Mouse (Mus musculus): ENCODE measurements around the gene Elavl3. TPM values are rescaled to one million over a fixed set of nuclear protein-coding genes. Genes with fewer than 3 reads are reported as not detected.

Elavl3 gene
- total RNA-seq, 2 experiments from 2014 or later: 148 to 153 TPM

- H3K27ac ChIP-seq: no peak overlapping the region
- intact Hi-C loops (cut with DNase I): loop anchor here (5.0 kb wide), 1 partner anchor 170 kb away; no protein-coding TSS in a partner anchor
- TF ChIP-seq CTCF (IDR thresholded peaks at IDR 0.05): no peak
- no peak for DNase-seq (ENCODE audit: extremely low spot score in 1 of 2, low spot score in 2 of 2)
- no peak overlapping the region for H3K4me3 ChIP-seq
Measured at GRCm38 (mm10) chr9:21977331-21977730, 74.5 kb downstream of the Elavl3 start.

DNA sequence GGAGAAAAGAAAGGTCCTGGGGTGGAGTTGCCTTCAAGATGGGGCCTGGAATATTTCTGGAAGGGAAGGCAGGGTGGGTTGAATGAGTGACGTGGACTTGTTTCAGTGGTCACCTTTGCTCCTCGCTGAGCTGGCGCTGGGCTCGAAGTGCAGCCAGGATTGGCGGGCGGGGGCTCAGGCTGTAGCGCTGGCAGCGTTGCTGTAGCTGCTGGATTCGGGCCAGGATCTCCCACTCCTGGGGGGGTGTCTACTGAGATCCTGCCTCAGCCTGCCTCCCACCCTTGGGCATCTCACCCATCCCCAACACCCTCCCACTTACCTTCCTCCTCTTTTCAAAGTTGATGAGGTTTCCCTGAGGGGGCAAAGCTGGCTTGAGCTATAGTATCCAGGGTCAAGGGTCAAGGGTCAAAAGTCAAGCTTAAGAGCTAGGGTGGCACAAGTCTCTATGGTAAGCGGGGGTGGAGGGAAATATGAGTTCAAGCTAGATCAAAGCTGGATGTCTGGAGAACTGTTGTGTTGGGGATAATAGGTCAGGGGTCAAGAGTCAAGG lies 75.1 kb downstream of the Elavl3 start:
- TF ChIP-seq CTCF (IDR thresholded peaks at IDR 0.05): no peak
- DNase-seq (ENCODE audit: extremely low spot score in 1 of 2, low spot score in 2 of 2): no peak
- Histone ChIP-seq H3K4me3 (no peak overlapping the region), H3K27ac (no peak overlapping the region)
- intact Hi-C loops (cut with DNase I): loop anchor here (5.0 kb wide), 1 partner anchor 171 kb away; no protein-coding TSS in a partner anchor

DNA sequence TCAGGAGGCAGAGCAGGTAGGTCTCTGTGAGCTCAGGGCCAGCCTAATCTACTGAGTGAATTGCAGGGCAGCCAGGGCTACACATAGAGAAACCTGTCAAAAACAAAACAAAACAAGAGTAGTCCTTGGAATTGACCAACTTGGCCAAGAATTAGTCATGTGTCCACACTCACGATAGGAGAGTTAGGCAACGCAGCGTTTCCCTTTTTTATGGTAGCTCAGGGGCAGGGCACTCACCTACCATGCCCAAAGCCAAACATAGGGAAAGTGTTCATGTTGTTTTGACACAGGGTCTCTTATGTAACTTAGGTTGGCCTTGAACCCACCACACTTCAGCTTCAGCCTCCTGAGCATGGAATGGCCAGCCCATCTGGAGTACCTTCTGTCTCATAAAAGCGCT lies 82.5 kb downstream of the Elavl3 start:
- Histone ChIP-seq H3K27ac (no peak overlapping the region), H3K4me3 (no peak overlapping the region)
- intact Hi-C loops (cut with DNase I): no loop called here
- DNase-seq (ENCODE audit: extremely low spot score in 1 of 2, low spot score in 2 of 2): no peak
- no peak for TF ChIP-seq CTCF (IDR thresholded peaks at IDR 0.05)

GRCm38 (mm10) chr9:21968883-21969282 lies 82.9 kb downstream of the Elavl3 start:
- intact Hi-C loops (cut with DNase I): no loop called here
- TF ChIP-seq CTCF (IDR thresholded peaks at IDR 0.05): no peak
- Histone ChIP-seq H3K4me3 (no peak overlapping the region), H3K27ac (no peak overlapping the region)
- DNase-seq (ENCODE audit: extremely low spot score in 1 of 2, low spot score in 2 of 2): no peak

Other genes starting within 250 kb of the Elavl3 start
- not detected for gene Angptl8, start 216.5 kb downstream of the Elavl3 start, total RNA-seq (2021)
- 10 to 100 TPM; 15.8 to 18.1 TPM for gene Dock6, start 199.4 kb downstream of the Elavl3 start, total RNA-seq (2021)
- 10 to 100 TPM; 10.9 to 15.7 TPM for gene Rab3d, start 133.8 kb downstream of the Elavl3 start, total RNA-seq (2021)
- 10 to 100 TPM; 18.2 to 18.9 TPM for gene Ccdc159, start 124.6 kb downstream of the Elavl3 start, total RNA-seq (2021)
- 10 to 100 TPM; 31.4 to 35.5 TPM for gene Tmem205, start 124.5 kb downstream of the Elavl3 start, total RNA-seq (2021)
- gene Plppr2, start 115.0 kb downstream of the Elavl3 start, total RNA-seq (2021): 100 to 1,000 TPM; 181 to 183 TPM
- 10 to 100 TPM; 12.7 to 14.0 TPM for gene Swsap1, start 96.3 kb downstream of the Elavl3 start, total RNA-seq (2021)
- 10 to 100 TPM; 10.2 to 12.1 TPM for gene Epor, start 88.5 kb downstream of the Elavl3 start, total RNA-seq (2021)
- gene Rgl3, start 62.6 kb downstream of the Elavl3 start, total RNA-seq (2021): 1 to 10 TPM; 2.1 to 3.1 TPM
- gene Ccdc151, start 49.4 kb downstream of the Elavl3 start, total RNA-seq (2021): 10 to 100 TPM in 1 of 2 experiments, 1 to 10 TPM in 1; 9.3 to 10.7 TPM
- gene Prkcsh, start 49.2 kb downstream of the Elavl3 start, total RNA-seq (2021): 100 to 1,000 TPM in 1 of 2 experiments, 10 to 100 TPM in 1; 85.9 to 104 TPM
- 1 to 10 TPM; 2.1 to 2.3 TPM for gene Gm49318, start 19.2 kb upstream of the Elavl3 start, total RNA-seq (2021)
- gene Zfp653, start 19.4 kb upstream of the Elavl3 start, total RNA-seq (2021): 10 to 100 TPM; 20.0 to 24.8 TPM
- 10 to 100 TPM; 43.0 to 46.8 TPM for gene Ecsit, start 33.4 kb upstream of the Elavl3 start, total RNA-seq (2021)
- gene Cnn1, start 47.2 kb upstream of the Elavl3 start, total RNA-seq (2021): 1 to 10 TPM in 1 of 2 experiments, under 1 TPM in 1; 0.41 to 1.3 TPM
- gene Elof1, start 65.1 kb upstream of the Elavl3 start, total RNA-seq (2021): 10 to 100 TPM; 63.4 to 65.3 TPM
- gene Acp5, start 83.7 kb upstream of the Elavl3 start, total RNA-seq (2021): under 1 TPM in 1 of 2 experiments, not detected in 1; 0.51 TPM
- gene Pigyl, start 104.8 kb upstream of the Elavl3 start, total RNA-seq (2021): 10 to 100 TPM; 40.1 to 43.4 TPM
- gene Zfp872, start 136.1 kb upstream of the Elavl3 start, total RNA-seq (2021): not detected
- 10 to 100 TPM; 21.4 to 21.8 TPM for gene Zfp809, start 173.7 kb upstream of the Elavl3 start, total RNA-seq (2021)
- gene Zfp599, start 207.9 kb upstream of the Elavl3 start, total RNA-seq (2021): 1 to 10 TPM; 3.7 to 4.5 TPM